Mouse (Mus musculus): ENCODE data around the gene Oas1a. TPM values are rescaled to one million over a fixed set of nuclear protein-coding genes. Genes with fewer than 3 reads are reported as not detected.

Oas1a gene
- 10 to 100 TPM in 1 of 2 experiments, 1 to 10 TPM in 1; 3.4 to 55.4 TPM for polyA plus RNA-seq (2017; shearing (Covaris generic))

DNA sequence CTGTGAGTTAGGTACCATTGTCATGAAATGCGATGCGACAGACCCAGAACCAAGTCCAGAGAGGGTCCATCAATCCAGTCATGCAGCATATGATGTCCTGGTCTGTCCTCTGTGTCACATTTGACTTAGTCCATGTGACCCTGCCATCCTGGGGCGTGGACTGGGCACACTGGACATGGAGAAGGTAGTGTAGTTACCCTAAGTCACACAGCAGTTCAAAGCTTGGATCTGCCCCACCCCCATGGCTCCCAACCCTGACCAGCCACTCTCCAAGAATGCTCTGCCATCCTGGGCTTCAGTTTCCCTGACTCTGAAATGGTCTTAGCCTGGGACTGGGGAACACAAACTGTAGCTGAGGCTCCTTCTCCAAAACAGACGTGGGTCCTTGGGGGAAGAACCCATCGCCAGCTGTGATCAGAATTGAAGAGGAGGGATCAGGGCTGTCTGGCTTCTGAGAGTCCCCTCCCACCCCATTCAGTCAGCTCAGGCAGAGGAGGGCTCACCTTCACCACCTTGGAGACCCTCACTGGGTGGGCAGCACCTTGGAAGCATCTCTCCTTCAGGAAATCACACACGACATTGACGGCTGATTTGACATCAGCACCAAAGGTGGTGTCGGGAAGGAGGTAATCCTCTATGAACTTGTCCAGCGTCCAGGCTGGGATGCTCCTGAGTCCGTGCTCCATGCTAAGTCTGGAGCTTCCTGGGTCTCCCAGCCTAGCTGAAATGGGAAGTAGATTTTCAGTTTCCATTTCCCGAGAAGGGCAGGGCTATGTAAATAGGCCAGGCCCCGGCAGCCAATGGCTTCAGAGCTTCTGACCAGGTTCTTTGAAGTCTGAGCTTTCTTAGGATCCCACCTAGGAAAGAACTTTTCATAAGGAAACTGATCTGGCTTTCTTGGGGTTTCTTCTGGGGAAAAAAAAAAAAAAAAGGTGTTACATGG lies at the start of gene Oas1a:
Oas1a (minus strand) TSS at position 731 of the 943 bp plus-strand sequence.

DNA sequence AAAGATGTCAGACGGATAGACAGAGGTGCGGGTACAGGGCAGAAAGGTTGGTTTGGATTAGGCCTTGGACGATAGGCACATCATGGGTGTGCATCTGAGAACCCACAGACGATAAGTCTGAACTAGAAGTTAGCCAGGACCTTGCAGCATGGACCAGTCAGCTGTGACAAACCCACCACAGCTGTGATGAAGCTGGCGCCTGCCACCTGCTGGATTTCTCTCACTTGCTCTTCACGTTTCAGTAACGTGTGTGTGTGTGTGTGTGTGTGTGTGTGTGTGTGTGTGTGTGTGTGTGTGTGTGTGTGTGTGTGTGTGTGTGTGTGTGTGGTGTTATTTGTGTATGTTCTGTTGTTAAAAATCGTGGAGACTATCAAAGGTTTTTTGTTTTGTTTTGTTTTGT lies 6.9 kb upstream of the Oas1a start, which contains the start of gene Oas1d:
Oas1d (plus strand) TSS at position 333 of the 400 bp plus-strand sequence.

GRCm38 (mm10) chr5:120887413-120887812 lies 19.9 kb downstream of the Oas1a start, which contains the start of gene Oas1g:
Gene Oas1g (minus strand): TSS chr5:120887613.

GRCm38 (mm10) chr5:120861121-120861520 lies 46.2 kb downstream of the Oas1a start, which contains the start of gene Oas1h:
Gene Oas1h (plus strand): TSS chr5:120861421.

GRCm38 (mm10) chr5:120847067-120847466 lies 60.3 kb downstream of the Oas1a start, which contains the start of gene Oas1f:
Gene Oas1f (plus strand): TSS chr5:120847367.

Other genes starting within 250 kb of the Oas1a start
- 100 to 1,000 TPM; 178 to 347 TPM for gene Dtx1, start 195.6 kb downstream of the Oas1a start, polyA plus RNA-seq (2017; shearing (Covaris generic))
- gene Oas2, start 157.7 kb downstream of the Oas1a start, polyA plus RNA-seq (2017; shearing (Covaris generic)), result 1 to 10 TPM; 1.3 to 3.1 TPM
- gene Oas3, start 129.9 kb downstream of the Oas1a start, polyA plus RNA-seq (2017; shearing (Covaris generic)), result 10 to 100 TPM; 10.6 to 13.7 TPM
- under 1 TPM in 1 of 2 experiments, not detected in 1; 0.40 TPM for gene Oas1e, start 112.0 kb downstream of the Oas1a start, polyA plus RNA-seq (2017; shearing (Covaris generic))
- 10 to 100 TPM; 13.8 to 14.6 TPM for gene Oas1c, start 95.0 kb downstream of the Oas1a start, polyA plus RNA-seq (2017; shearing (Covaris generic))
- gene Oas1f, start 60.2 kb downstream of the Oas1a start, polyA plus RNA-seq (2017; shearing (Covaris generic)), result not detected
- gene Oas1h, start 46.1 kb downstream of the Oas1a start, polyA plus RNA-seq (2017; shearing (Covaris generic)), result under 1 TPM; 0.10 to 0.31 TPM
- 1 to 10 TPM in 1 of 2 experiments, under 1 TPM in 1; 0.71 to 1.7 TPM for gene Oas1g, start 19.9 kb downstream of the Oas1a start, polyA plus RNA-seq (2017; shearing (Covaris generic))
- gene Oas1d, start 7.0 kb upstream of the Oas1a start, polyA plus RNA-seq (2017; shearing (Covaris generic)), result not detected
- gene Rph3a, start 102.6 kb upstream of the Oas1a start, polyA plus RNA-seq (2017; shearing (Covaris generic)), result 1 to 10 TPM in 1 of 2 experiments, under 1 TPM in 1; 0.33 to 1.1 TPM